Mouse (Mus musculus) CH12.LX (cell line): ENCODE measurements around the gene Dlgap1.

Experiments used
- CTCF ChIP-seq, 2 experiments: IDR thresholded peaks in 1 of 2; conservative IDR thresholded peaks in 1 of 2; 2 replicates each; pipeline ENCODE4 v1.5.1; 2011 to 2012; ENCODE audit warnings: low read depth in 2 of 2, low read length in 2 of 2, improper control_type of control experiment in 1 of 2, inconsistent platforms in 1 of 2, mild to moderate bottlenecking in 1 of 2, moderate library complexity in 1 of 2
- USF2 ChIP-seq: conservative IDR thresholded peaks from 2 replicates; pipeline ENCODE4 v1.6.1; 2011; ENCODE audit warnings: low read depth, low read length, improper control_type of control experiment

- TF ChIP-seq CTCF (conservative IDR thresholded peaks at IDR 0.05 in 1 of 2, IDR thresholded peaks at IDR 0.05 in 1 of 2; ENCODE audit: low read depth in 2 of 2, low read length in 2 of 2) = no peak
- no peak for TF ChIP-seq USF2
These were observed 857.4 kb downstream of the Dlgap1 start for GRCm38 (mm10) chr17:70826227-70826626.
